Mouse (Mus musculus) forebrain, embryonic 13.5 days (tissue): ENCODE results near the gene Nfkbil1. TPM values are rescaled to one million over a fixed set of nuclear protein-coding genes. Genes with fewer than 3 reads are reported as not detected.

Experiments
- ATAC-seq: fragments of 200-750 bp; cut with Nextera tagmentation; 2 replicates; pipeline ENCODE4 v1.8.0; 2017
- H3K27ac ChIP-seq: fragments of 300-500 bp; sonication (generic); 2 replicates; pipeline ENCODE4 v1.5.1; 2015; ENCODE audit warnings: inconsistent platforms, mild to moderate bottlenecking, moderate library complexity
- H3K27me3 ChIP-seq: fragments of 300-500 bp; sonication (generic); 2 replicates; pipeline ENCODE4 v1.6.1; 2015; ENCODE audit warnings: mild to moderate bottlenecking, inconsistent platforms
- H3K36me3 ChIP-seq: fragments of 300-500 bp; sonication (generic); 2 replicates; pipeline ENCODE4 v1.6.1; 2015; ENCODE audit warnings: mild to moderate bottlenecking, inconsistent platforms; ENCODE audit not compliant: poor library complexity, severe bottlenecking
- H3K4me1 ChIP-seq: fragments of 300-500 bp; sonication (generic); 2 replicates; pipeline ENCODE4 v1.6.1; 2015; ENCODE audit warnings: inconsistent platforms
- H3K4me2 ChIP-seq: fragments of 300-500 bp; sonication (generic); 2 replicates; pipeline ENCODE4 v1.6.1; 2015; ENCODE audit warnings: inconsistent platforms, mild to moderate bottlenecking, moderate library complexity
- H3K4me3 ChIP-seq: fragments of 300-500 bp; sonication (generic); 2 replicates; pipeline ENCODE4 v1.5.1; 2015; ENCODE audit warnings: mild to moderate bottlenecking, inconsistent platforms
- H3K9ac ChIP-seq: fragments of 300-500 bp; sonication (generic); 2 replicates; pipeline ENCODE4 v1.6.1; 2015; ENCODE audit warnings: mild to moderate bottlenecking, inconsistent platforms
- H3K9me3 ChIP-seq: fragments of 300-500 bp; sonication (generic); replicated peaks from 2 replicates; pipeline ENCODE4 v1.6.1; 2016; ENCODE audit warnings: inconsistent platforms
- WGBS: fragments of 180-500 bp; shearing (Covaris S2); methylation state at CpG from one replicate; pipeline ENCODE4 v1.1.7; 2015; 5-methylcytosine and 5-hydroxymethylcytosine counted together
- polyA plus RNA-seq: library from polyadenylated mRNA; unstranded; fragments of >200 nt; fragmentation: Nextera tagmentation; extraction: Ambion mirVana; gene quantifications from 2 replicates; pipeline ENCODE4 v1.2.1, GENCODE M21; 2015

Nfkbil1 gene
- polyA plus RNA-seq, 1 experiment from 2014 or later = 11.2 TPM

DNA sequence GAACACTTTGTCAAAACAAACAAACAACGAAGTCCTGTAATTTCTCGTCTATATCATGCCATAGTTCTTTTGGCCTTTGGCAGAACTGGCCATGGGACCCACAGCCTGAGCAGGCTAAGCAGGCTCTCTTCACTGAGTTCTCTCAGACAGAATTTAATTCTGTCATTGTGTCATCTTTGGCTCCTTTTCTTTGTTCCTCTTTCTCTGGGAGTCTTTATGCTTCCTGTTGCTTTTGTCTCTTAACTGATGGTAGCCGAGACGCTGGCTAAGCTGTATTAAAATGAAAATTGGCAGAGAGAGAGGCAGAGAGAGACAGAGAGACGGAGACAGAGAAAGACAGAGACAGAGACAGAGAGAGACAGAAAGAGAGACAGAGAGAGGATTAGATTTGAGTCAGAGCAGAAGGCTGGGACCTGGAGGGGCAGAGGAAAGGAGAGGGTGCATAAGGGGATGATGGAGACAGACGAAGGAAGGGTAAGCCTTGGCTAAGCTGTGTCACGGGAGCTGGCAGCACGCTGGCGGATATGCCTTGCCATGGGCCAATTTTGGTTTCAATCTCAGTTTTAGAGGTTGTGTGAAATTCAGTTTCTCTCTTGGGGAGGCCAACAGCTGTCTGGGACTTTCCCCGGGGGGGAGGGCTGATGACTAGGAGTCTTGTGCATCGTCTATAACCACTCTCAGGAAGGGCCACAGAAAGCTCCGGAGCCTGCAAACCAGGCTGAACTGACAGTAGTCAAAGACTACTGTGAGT, 25.6 kb downstream of the Nfkbil1 start:
- WGBS = 75% methylated on average over 12 of the region's 12 CpGs
- no peaks in the 10 kb centered on the region for H3K9me3 ChIP-seq
- ATAC-seq = no peak

DNA sequence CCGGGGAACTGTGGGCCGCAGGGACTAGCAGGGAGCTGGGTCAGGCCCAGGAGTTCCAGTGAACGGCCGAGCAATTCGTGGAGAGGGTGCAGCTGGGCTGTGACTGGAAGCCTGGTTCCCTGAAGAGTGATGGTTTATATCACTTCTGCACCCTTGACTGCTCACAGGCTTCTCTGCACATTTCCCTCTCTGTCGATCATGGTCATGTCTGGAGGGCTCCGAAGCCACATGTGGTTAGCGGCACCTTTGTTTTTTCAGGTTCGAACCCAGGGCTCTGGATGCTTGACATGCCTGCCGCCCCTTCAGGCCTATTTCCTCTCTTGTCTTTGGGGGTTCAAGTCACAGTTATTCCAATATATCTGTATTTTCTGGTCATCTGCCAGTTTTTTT, 30.2 kb downstream of the Nfkbil1 start:
- no peak overlapping the region for H3K4me2 ChIP-seq
- no peak overlapping the region for H3K27ac ChIP-seq
- no peaks in the 10 kb centered on the region for H3K36me3 ChIP-seq
- no peak overlapping the region for H3K9ac ChIP-seq
- H3K9me3 ChIP-seq = no peaks in the 10 kb centered on the region
- no peak overlapping the region for H3K4me3 ChIP-seq
- no peaks in the 10 kb centered on the region for H3K4me1 ChIP-seq
- 67% methylated on average over 10 of the region's 10 CpGs for WGBS
- peaks cover 38% of the 10 kb centered on the region for H3K27me3 ChIP-seq
- no peak for ATAC-seq

More for the DNA sequence above, 25.6 kb downstream of the Nfkbil1 start:
- Histone ChIP-seq H3K4me1 (no peaks in the 10 kb centered on the region), H3K27me3 (0 out of 2 replicates have a peak, but pooled peaks cover 5% of the 10 kb centered on the region), H3K4me2 (no peak overlapping the region), H3K9ac (0 out of 2 replicates have a peak overlapping the region, but pooled peaks have one; percentile 2), H3K36me3 (no peaks in the 10 kb centered on the region), H3K4me3 (no peak overlapping the region), H3K27ac (no peak overlapping the region)

DNA sequence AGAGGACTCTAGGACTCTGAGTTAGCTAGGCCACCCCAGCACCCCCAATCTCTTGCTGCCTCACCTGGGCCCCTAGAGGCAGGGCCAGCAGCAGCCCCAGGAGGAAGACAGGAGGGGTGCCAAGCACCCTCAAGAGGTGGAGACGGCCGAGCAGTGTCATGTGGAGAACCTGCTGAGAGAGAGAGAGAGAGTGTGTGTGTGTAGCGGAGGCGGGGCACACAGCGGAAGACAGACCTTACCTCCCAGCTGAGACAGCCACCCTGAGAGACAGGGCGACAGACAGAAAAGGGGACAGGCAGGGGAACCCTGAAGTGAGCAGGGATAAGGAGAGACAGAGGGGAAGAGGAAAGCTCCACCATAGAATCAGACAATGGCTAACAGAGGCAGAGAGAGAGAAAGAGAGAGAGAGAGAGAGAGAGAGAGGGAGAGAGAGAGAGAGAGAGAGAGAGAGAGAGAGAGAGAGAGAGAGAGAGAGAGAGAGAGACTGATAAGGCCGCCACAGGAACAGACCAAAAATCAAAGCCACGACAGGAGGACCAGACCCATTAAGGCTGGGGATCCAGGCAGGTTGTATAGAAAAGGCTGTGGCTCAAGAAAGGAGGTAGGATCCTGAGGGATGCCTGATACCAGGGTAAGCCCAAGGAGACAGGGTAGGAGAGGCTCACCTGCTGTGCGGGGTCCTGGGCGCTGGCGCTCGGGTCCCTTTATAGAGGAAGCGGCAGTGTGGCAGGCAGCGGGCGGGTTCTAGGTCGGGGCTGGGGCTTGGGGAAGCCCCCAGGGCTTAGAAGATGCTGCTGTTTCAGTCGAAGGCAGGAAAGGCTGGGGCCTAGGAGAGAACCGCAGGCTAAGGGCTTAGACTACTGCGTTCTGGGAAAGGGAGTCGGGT, 30.9 kb downstream of the Nfkbil1 start, which contains the start of gene Lta:
Gene Lta, minus strand, starts transcription at position 858 of the 886 bp plus-strand sequence.
- no peak for ATAC-seq
- Histone ChIP-seq H3K27ac (no peak within 1 kb of the TSS), H3K9ac (no peak within 1 kb of the TSS), H3K4me1 (no peaks in the 10 kb centered on the region), H3K4me2 (no peak within 1 kb of the TSS), H3K27me3 (peaks cover 44% of the 10 kb centered on the region), H3K36me3 (no peaks in the 10 kb centered on the region), H3K9me3 (no peaks in the 10 kb centered on the region), H3K4me3 (no peak within 1 kb of the TSS)
- 21% methylated on average over 19 of the region's 20 CpGs for WGBS

DNA sequence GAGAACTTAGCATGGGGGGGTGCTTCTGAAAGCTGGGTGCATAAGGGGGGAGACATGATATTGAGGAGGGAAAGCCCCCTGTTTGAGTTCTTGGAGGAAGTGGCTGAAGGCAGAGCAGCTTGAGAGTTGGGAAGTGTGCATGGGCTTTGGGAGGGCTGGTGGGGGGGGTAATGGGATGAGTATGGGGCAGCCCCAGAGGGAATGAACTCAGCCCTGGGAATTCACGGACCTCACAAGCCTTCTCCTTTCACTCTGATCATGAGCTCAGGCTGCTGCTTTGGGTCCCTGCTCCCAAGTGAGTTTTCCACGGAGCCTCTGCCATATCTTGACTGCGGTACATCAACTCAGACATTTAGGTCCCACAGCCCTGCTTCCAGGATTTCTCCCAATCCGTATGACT, 33.1 kb downstream of the Nfkbil1 start:
- H3K27ac ChIP-seq = no peak overlapping the region
- WGBS = 89% methylated on average over 4 of the region's 4 CpGs
- no peaks in the 10 kb centered on the region for H3K36me3 ChIP-seq
- no peak overlapping the region for H3K9ac ChIP-seq
- peaks cover 55% of the 10 kb centered on the region for H3K27me3 ChIP-seq
- ATAC-seq = no peak
- no peak overlapping the region for H3K4me2 ChIP-seq
- no peaks in the 10 kb centered on the region for H3K9me3 ChIP-seq
- H3K4me3 ChIP-seq = no peak overlapping the region
- no peaks in the 10 kb centered on the region for H3K4me1 ChIP-seq

DNA sequence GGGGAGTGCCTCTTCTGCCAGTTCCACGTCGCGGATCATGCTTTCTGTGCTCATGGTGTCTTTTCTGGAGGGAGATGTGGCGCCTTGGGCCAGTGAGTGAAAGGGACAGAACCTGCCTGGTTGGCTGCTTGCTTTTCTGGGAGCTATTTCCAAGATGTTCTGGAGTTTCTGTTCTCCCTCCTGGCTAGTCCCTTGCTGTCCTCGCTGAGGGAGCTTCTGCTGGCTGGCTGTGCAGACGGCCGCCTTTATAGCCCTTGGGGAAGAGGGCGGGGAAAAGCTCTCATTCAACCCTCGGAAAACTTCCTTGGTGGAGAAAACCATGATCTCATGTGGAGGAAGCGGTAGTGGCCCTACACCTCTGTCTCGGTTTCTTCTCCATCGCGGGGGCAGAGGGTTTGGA, 33.8 kb downstream of the Nfkbil1 start, which contains the start of gene Tnf:
Gene Tnf, minus strand, starts transcription at position 221 of the 400 bp plus-strand sequence.
- no peak for ATAC-seq
- H3K27me3 ChIP-seq = peaks cover 61% of the 10 kb centered on the region
- WGBS = 52% methylated on average over 13 of the region's 13 CpGs

DNA sequence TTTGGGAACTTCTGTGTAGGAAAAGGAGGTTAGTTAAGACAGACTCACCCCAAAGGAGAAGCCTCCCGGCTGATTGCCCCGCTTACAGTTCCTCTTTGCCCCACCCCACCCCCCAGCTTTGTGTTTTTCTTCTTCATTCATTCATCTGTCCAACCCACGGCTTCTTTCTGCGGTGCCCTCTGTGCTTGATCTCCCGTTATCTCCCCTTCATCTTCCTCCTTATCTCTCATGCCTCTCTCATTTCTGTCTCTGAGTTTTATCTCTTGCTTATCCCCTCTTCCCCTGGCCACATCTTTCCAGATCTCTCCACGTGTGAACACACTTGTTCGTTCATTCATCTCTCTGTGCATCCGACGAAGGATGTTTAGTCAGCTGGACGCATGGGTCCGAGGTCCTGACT, 34.5 kb downstream of the Nfkbil1 start:
- no peak overlapping the region for H3K9ac ChIP-seq
- no peak overlapping the region for H3K4me2 ChIP-seq
- peaks cover 67% of the 10 kb centered on the region for H3K27me3 ChIP-seq
- no peak overlapping the region for H3K27ac ChIP-seq
- no peaks in the 10 kb centered on the region for H3K9me3 ChIP-seq
- WGBS = 83% methylated on average over 11 of the region's 11 CpGs
- no peaks in the 10 kb centered on the region for H3K36me3 ChIP-seq
- H3K4me1 ChIP-seq = peaks cover 2% of the 10 kb centered on the region
- H3K4me3 ChIP-seq = no peak overlapping the region
- ATAC-seq = no peak

More for the DNA sequence above, 33.8 kb downstream of the Nfkbil1 start, which contains the start of gene Tnf:
- Histone ChIP-seq H3K36me3 (no peaks in the 10 kb centered on the region), H3K9ac (no peak within 1 kb of the TSS), H3K27ac (no peak within 1 kb of the TSS), H3K4me3 (no peak within 1 kb of the TSS), H3K4me1 (no peaks in the 10 kb centered on the region), H3K4me2 (no peak within 1 kb of the TSS), H3K9me3 (no peaks in the 10 kb centered on the region)

DNA sequence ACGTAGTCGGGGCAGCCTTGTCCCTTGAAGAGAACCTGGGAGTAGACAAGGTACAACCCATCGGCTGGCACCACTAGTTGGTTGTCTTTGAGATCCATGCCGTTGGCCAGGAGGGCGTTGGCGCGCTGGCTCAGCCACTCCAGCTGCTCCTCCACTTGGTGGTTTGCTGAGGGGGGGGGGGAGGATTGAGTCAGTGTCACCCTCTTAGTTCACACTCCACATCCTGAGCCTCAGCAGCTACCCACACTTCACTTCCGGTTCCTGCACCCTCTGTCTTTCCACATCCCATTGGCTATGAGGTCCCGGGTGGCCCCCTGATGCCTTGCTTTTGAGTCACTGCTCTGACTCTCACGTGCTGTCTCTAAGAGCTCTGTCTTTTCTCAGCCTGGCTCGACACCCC, 35.2 kb downstream of the Nfkbil1 start:
- Histone ChIP-seq H3K4me3 (no peak overlapping the region), H3K4me1 (peaks cover 9% of the 10 kb centered on the region), H3K27me3 (peaks cover 74% of the 10 kb centered on the region), H3K36me3 (no peaks in the 10 kb centered on the region), H3K9ac (no peak overlapping the region), H3K9me3 (no peaks in the 10 kb centered on the region), H3K4me2 (no peak overlapping the region), H3K27ac (no peak overlapping the region)
- 89% methylated on average over 11 of the region's 11 CpGs for WGBS
- no peak for ATAC-seq

DNA sequence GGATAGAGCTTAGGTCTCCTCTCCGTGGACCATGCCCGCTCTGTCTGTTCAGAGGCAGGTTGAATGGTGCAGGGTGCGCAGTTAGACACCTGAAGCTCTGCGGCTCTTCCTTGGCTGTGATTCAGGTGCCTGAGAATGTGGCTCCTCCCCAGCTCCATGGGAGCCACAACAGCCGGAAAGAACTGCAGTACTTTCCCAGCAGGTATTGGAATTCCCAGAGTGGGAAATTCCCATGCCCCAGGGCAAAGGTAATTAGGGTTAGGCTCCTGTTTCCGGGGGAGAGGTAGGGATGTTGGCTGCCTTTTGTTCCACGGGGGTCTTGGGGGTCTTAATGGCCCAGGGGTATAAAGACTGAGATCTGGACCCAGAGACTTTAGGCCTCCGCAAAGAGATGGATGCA, 36.6 kb downstream of the Nfkbil1 start:
- WGBS = 23% methylated on average over 8 of the region's 8 CpGs

DNA sequence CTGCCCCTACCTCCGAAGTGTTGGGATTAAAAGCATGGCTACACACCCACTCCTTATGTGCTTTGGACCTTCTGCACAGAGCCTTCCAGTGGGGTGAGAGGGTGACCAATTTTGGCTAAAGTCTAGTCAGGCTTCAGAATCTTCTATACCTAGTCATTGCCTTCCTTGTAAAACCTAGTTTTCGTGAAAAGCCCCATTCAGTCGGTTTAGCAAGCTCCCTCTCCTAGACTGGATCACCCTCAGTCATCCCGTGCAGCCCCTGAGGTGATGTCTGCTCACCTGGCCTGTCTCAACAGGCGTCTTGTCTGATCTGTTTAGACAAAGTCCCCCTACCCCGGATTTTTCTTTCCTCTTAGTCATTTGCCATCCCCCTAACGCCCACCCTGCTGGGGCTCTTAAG, 37.6 kb downstream of the Nfkbil1 start:
- Histone ChIP-seq H3K4me1 (peaks cover 10% of the 10 kb centered on the region), H3K4me3 (no peak overlapping the region), H3K9me3 (no peaks in the 10 kb centered on the region), H3K4me2 (no peak overlapping the region), H3K27ac (no peak overlapping the region), H3K27me3 (peaks cover 72% of the 10 kb centered on the region), H3K9ac (no peak overlapping the region), H3K36me3 (no peaks in the 10 kb centered on the region)
- no peak for ATAC-seq
- WGBS = 66% methylated on average over 7 of the region's 7 CpGs

More for the DNA sequence above, 36.6 kb downstream of the Nfkbil1 start:
- Histone ChIP-seq H3K9ac (no peak overlapping the region), H3K27ac (no peak overlapping the region), H3K27me3 (peaks cover 76% of the 10 kb centered on the region), H3K9me3 (no peaks in the 10 kb centered on the region), H3K4me2 (no peak overlapping the region), H3K4me3 (no peak overlapping the region), H3K4me1 (peaks cover 10% of the 10 kb centered on the region), H3K36me3 (no peaks in the 10 kb centered on the region)
- ATAC-seq = no peak

DNA sequence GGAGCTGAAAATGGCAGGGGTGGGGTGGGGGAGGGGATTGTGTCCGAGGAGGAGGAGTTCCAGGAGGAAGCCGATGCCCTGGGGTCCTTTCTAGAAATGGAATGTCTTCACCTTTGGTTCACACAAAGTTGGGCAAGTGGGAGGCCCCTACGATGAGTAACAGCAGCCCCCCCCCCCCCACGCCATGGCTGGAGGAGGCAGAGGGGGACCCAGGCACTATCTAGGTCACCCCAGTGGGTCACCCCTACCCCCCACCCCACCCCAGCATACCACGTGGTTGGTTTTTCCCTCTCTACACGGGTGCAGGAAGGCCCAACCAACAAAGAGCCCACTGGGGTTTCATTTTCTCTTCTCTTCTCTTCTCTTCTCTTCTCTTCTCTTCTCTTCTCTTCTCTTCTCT, 38.5 kb downstream of the Nfkbil1 start:
- no peaks in the 10 kb centered on the region for H3K9me3 ChIP-seq
- H3K4me2 ChIP-seq = no peak overlapping the region
- no peaks in the 10 kb centered on the region for H3K36me3 ChIP-seq
- WGBS = 43% methylated on average over 6 of the region's 6 CpGs
- no peak overlapping the region for H3K27ac ChIP-seq
- no peak overlapping the region for H3K9ac ChIP-seq
- H3K27me3 ChIP-seq = peaks cover 70% of the 10 kb centered on the region
- peaks cover 10% of the 10 kb centered on the region for H3K4me1 ChIP-seq
- H3K4me3 ChIP-seq = no peak overlapping the region
- no peak for ATAC-seq

DNA sequence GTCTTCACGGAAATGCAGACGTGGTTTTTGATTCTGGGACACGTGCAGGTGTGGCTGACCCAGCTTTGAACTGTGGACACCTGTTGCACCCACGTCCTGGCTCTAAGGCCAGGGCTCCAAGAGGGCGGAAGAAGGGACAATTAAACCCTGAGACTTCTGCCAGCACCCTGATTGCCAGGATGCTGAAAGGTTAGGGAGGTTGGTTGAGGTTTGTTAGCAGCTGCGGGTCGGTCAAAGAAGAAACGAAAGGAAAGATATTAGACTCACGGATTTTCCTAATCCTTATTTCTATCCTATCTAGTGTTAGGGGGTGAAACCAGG, 39.3 kb downstream of the Nfkbil1 start:
- no peaks in the 10 kb centered on the region for H3K9me3 ChIP-seq
- H3K4me2 ChIP-seq = peak overlapping the region; percentile 71
- H3K4me1 ChIP-seq = peaks cover 10% of the 10 kb centered on the region
- peak overlapping the region; percentile 41 for H3K4me3 ChIP-seq
- no peak overlapping the region for H3K27ac ChIP-seq
- peaks cover 62% of the 10 kb centered on the region for H3K27me3 ChIP-seq
- peak overlapping the region; percentile 58; the same call in 1 of the 2 replicates for H3K9ac ChIP-seq
- WGBS = 32% methylated on average over 9 of the region's 9 CpGs
- no peaks in the 10 kb centered on the region for H3K36me3 ChIP-seq
- no peak for ATAC-seq

DNA sequence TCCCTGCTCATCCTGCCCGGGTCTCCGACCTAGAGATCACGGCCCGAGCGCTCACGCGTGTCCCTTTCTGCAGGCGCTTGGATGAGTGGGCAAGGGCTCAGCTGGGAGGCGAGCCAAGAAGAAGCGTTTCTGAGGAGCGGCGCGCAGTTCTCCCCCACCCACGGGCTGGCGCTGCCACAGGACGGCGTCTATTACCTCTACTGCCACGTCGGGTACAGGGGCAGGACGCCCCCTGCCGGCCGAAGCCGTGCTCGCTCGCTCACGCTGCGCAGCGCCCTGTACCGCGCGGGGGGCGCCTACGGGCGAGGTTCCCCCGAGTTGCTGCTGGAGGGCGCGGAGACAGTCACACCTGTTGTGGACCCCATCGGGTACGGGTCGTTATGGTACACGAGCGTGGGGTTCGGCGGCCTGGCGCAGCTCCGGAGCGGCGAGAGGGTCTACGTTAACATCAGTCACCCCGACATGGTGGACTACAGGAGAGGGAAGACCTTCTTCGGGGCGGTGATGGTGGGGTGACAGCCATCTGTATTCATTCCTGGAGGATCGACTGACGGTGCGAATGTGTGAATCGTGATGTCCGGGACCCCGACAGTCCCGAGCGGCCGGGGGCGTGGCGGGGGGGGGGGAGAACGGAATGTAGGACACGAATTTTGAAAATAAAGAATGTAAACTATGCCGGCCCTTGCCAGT, 39.8 kb downstream of the Nfkbil1 start:
- 1% methylated on average over 66 of the region's 66 CpGs for WGBS
- Histone ChIP-seq H3K4me3 (peak overlapping the region; percentile 41), H3K4me1 (peaks cover 10% of the 10 kb centered on the region), H3K27ac (no peak overlapping the region), H3K36me3 (no peaks in the 10 kb centered on the region), H3K9ac (peak overlapping the region; percentile 58), H3K27me3 (peaks cover 60% of the 10 kb centered on the region), H3K9me3 (no peaks in the 10 kb centered on the region), H3K4me2 (peak overlapping the region; percentile 71)
- ATAC-seq = peak; percentile 85
